Comparison of ENCODE assay signal across 27 mouse cellular contexts in the genomic region with DNA sequence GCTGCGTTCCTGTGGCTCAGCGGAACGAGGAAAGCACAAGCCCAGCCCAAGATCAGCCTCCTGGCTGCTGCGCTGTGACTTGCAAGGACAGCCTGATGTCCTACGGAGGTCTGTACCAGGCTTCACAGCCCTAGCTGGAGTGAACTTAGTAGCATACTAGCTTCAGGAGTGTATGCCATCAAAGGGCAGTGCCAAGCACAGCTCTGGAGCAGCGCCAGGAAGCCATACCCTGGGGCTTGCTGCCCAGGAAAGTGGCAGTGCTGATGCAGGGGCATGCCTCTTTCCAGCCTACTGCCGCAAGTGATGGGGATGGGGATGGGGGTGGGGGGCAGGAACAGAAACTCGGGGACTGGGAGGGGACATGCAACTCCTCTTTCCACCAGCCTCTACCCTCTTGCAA.
A peak's percentile ranks its signal among the peaks of the same experiment; 100 is the strongest.
DNase-seq lines count a peak whose midpoint lies in the region; ATAC-seq and TF ChIP-seq lines count a peak whose summit lies in the region.
"Had no signal": no experiment of that assay in that cellular context is flagged by ENCODE, and none has a peak within 500 bp of the region (broad histone marks: within the 10 kb centered on the region; RNA-seq: fewer than 3 reads in every experiment).

No protein-coding gene starts in this region.

- no peaks in the 10 kb centered on the region for H3K9me3 ChIP-seq in forebrain, embryonic 14.5 days (replicated peaks; ENCODE audit: control insufficient read depth, low read length)
- H3K9me3 ChIP-seq in forebrain, embryonic 11.5 days (ENCODE audit: control insufficient read depth, low read length), result no peaks in the 10 kb centered on the region
- no peaks in the 10 kb centered on the region for H3K9me3 ChIP-seq in limb, embryonic 12.5 days
- H3K9me3 ChIP-seq: embryonic facial prominence, embryonic 13.5 days; G1E; hindbrain, embryonic 13.5 days; limb, embryonic 13.5 days; liver, embryonic 13.5 days had no signal

- TF ChIP-seq CTCF in brain, embryonic 14.5 days (IDR thresholded peaks at IDR 0.05; ENCODE audit: borderline replicate concordance, extremely low read depth, insufficient read depth, insufficient read length), result no peak

- H3K4me1 ChIP-seq in forebrain, embryonic 14.5 days (ENCODE audit: control insufficient read depth, insufficient read depth, low read length), result peaks cover 5% of the 10 kb centered on the region; the same call in 1 of the 2 replicates
- H3K4me1 ChIP-seq in forebrain, embryonic 11.5 days (replicated peaks; ENCODE audit: control insufficient read depth, insufficient read depth, low read length), result 0 out of 2 replicates have a peak, but pooled peaks cover 3% of the 10 kb centered on the region
- H3K4me1 ChIP-seq in limb, embryonic 12.5 days (replicated peaks), result no peaks in the 10 kb centered on the region; the same call in 1 of the 2 replicates
- H3K4me1 ChIP-seq: liver, embryonic 13.5 days had no signal

- no peaks in the 10 kb centered on the region for H3K36me3 ChIP-seq in forebrain, embryonic 14.5 days (ENCODE audit: control insufficient read depth, insufficient read depth, low read length)
- H3K36me3 ChIP-seq in forebrain, embryonic 11.5 days (ENCODE audit: control insufficient read depth, insufficient read depth, low read length), result no peaks in the 10 kb centered on the region
- no peaks in the 10 kb centered on the region for H3K36me3 ChIP-seq in limb, embryonic 12.5 days
- H3K36me3 ChIP-seq: embryonic facial prominence, embryonic 13.5 days; limb, embryonic 13.5 days; liver, embryonic 13.5 days had no signal

- peak; percentile 50 for ATAC-seq in forebrain, embryonic 14.5 days
- no peak for ATAC-seq in forebrain, embryonic 11.5 days (replicated peaks; ENCODE audit: low FRiP score)
- ATAC-seq in limb, embryonic 12.5 days (ENCODE audit: insufficient number of reproducible peaks, insufficient read depth, low FRiP score, low TSS enrichment, low read depth), result no peak
- ATAC-seq: inflammation-experienced regulatory T-cells, adult 6 months; Patski had no signal

- no peak overlapping the region for H3K9ac ChIP-seq in forebrain, embryonic 14.5 days (ENCODE audit: low read length)
- H3K9ac ChIP-seq in forebrain, embryonic 11.5 days (ENCODE audit: low read length), result no peak overlapping the region
- H3K9ac ChIP-seq in limb, embryonic 12.5 days (replicated peaks), result peak overlapping the region; percentile 40; the same call in 1 of the 2 replicates
- H3K9ac ChIP-seq: embryonic facial prominence, embryonic 13.5 days; hindbrain, embryonic 13.5 days; limb, embryonic 13.5 days; liver, embryonic 13.5 days had no signal

- H3K4me2 ChIP-seq in forebrain, embryonic 14.5 days (ENCODE audit: low read length), result no peak overlapping the region
- no peak overlapping the region for H3K4me2 ChIP-seq in forebrain, embryonic 11.5 days (ENCODE audit: low read depth, low read length, severe bottlenecking)
- H3K4me2 ChIP-seq in limb, embryonic 12.5 days, result no peak overlapping the region
- H3K4me2 ChIP-seq: embryonic facial prominence, embryonic 13.5 days; hindbrain, embryonic 13.5 days; limb, embryonic 13.5 days; liver, embryonic 13.5 days had no signal

- TF ChIP-seq POLR2A in brain, embryonic 14.5 days (IDR thresholded peaks at IDR 0.05; ENCODE audit: borderline replicate concordance, extremely low read depth, insufficient read depth, insufficient read length, poor library complexity, severe bottlenecking), result no peak

- no peak overlapping the region for H3K4me3 ChIP-seq in forebrain, embryonic 14.5 days (ENCODE audit: low read depth, low read length)
- H3K4me3 ChIP-seq in forebrain, embryonic 11.5 days (ENCODE audit: low read depth, low read length), result no peak overlapping the region
- no peak overlapping the region for H3K4me3 ChIP-seq in limb, embryonic 12.5 days (replicated peaks)
- H3K4me3 ChIP-seq: embryonic facial prominence, embryonic 13.5 days; erythroblast, embryonic 14.5 days; gastrocnemius, adult 2 months; hindbrain, embryonic 13.5 days; limb, embryonic 13.5 days; liver, embryonic 13.5 days had no signal

- H3K27ac ChIP-seq in forebrain, embryonic 14.5 days (ENCODE audit: low read depth, low read length), result no peak overlapping the region
- no peak overlapping the region for H3K27ac ChIP-seq in forebrain, embryonic 11.5 days (ENCODE audit: low read depth, low read length)
- no peak overlapping the region for H3K27ac ChIP-seq in limb, embryonic 12.5 days
- H3K27ac ChIP-seq: embryonic facial prominence, embryonic 13.5 days; gastrocnemius, adult 2 months; hindbrain, embryonic 13.5 days; limb, embryonic 13.5 days; liver, embryonic 13.5 days had no signal

- DNase-seq in forebrain, embryonic 14.5 days (ENCODE audit: low spot score), result peak; percentile 59
- DNase-seq in forebrain, embryonic 11.5 days (ENCODE audit: low spot score), result no peak
- DNase-seq in kidney, postnatal 4 days, result peak; percentile 39 to 41
- no peak for DNase-seq in kidney, adult 11 months
- DNase-seq in brain, embryonic 14.5 days (ENCODE audit: low read depth), result peak; percentile 63
- DNase-seq in testis, postnatal 14 days (ENCODE audit: low spot score), result no peak
- DNase-seq: adrenal gland, postnatal 36 days; B cell, adult 2 months; cerebellum, adult 11-12 months; cerebellum, postnatal 36 days; embryo, embryonic 11 days; gastrocnemius, adult 2 months; kidney, adult 9 months; liver, embryonic 13.5 days; lung, adult 2 months; lung, postnatal 14 days; right cerebral cortex, postnatal 14 days; spleen, adult 18-20 months had no signal

- WGBS in forebrain, embryonic 14.5 days, result 54% methylated on average over 8 of the region's 8 CpGs
- 79% methylated on average over 8 of the region's 8 CpGs for WGBS in forebrain, embryonic 11.5 days
- WGBS in limb, embryonic 12.5 days, result 77% methylated on average over 8 of the region's 8 CpGs

- no peaks in the 10 kb centered on the region for H3K27me3 ChIP-seq in forebrain, embryonic 14.5 days (replicated peaks; ENCODE audit: control insufficient read depth, insufficient read depth, low read length)
- H3K27me3 ChIP-seq in forebrain, embryonic 11.5 days (ENCODE audit: control insufficient read depth, insufficient read depth, low read length), result no peaks in the 10 kb centered on the region
- H3K27me3 ChIP-seq in limb, embryonic 12.5 days, result no peaks in the 10 kb centered on the region
- H3K27me3 ChIP-seq: CH12.LX; embryonic facial prominence, embryonic 13.5 days; hindbrain, embryonic 13.5 days; limb, embryonic 13.5 days; liver, embryonic 13.5 days; Patski had no signal

Comparison
In these comparisons a context has a peak if more than half of its experiments do, and no peak if none do; other contexts are left out.
1. DNase-seq: peak in forebrain, embryonic 14.5 days (single experiment), kidney, postnatal 4 days (2 of 2) and brain, embryonic 14.5 days (single experiment); none in forebrain, embryonic 11.5 days (single experiment), kidney, adult 11 months (single experiment) and testis, postnatal 14 days (single experiment).